Mouse (Mus musculus): Measurements from ENCODE around the gene Gm6899. TPM values are rescaled to one million over a fixed set of nuclear protein-coding genes. Genes with fewer than 3 reads are reported as not detected.
A peak's percentile ranks its signal among the peaks of the same experiment; 100 is the strongest.

The Gm6899 gene
- polyA plus RNA-seq (2014; fragmentation: Nextera tagmentation; extraction: Ambion mirVana): 0.36 TPM in 1 of 2 replicates, not detected in the other

DNA sequence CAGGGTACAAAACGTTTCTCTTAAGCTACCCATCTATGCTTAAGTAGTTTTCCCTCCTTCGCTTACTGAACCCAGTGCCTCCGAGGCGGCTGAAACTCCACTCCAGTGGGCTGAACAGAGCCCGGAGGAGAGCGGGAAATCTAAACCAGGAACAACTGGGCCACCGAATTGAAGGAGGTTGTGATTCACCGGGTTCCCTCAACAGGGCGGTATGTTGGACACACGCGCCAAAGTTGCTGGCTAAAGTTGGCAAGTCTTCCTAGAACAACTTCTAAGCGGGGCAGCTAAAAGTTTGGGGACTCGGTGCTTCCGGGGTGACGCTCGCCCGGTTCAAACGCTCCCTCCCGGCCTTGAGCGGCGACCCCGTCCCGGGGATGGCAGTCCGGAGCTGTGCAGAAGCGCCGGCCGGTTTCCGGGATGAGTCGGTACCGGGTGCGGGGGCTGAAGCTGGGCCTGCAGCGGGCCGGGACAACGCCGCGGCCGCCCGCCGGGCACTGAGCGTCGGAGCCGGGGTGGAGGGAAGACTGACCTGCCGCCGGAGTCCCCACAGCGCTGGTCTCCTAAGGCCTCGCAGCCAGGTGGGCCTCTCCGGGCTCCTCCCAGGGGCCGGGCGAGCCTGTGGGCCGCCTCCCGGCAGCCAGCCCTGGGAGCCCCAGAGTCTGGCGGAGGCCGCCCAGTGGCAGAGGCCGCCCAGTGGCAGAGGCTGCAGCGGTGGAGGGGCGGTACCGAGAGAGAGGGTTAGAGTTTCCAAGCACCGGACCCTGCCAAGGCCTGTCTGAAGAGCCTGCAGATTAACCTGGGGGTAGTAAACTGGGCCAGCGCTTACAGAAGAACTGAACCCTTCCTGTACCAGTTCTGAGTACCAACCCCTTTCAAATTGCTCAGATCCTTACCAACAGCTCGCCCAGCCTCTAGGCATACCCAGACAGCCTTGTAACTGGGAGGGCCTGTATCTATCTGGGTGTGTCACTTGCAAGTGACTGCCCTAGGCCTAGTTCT, at the start of gene Gm6899, which contains the start of gene Vrk2:
Gene Gm6899 (plus strand): TSS at position 181 of the 999 bp plus-strand sequence.
Gene Vrk2 (minus strand): TSS at position 939 of the 999 bp plus-strand sequence.
- Histone ChIP-seq H3K27ac (ENCODE audit: low read depth, low read length) (no peak within 1 kb of the TSS), H3K36me3 (ENCODE audit: control insufficient read depth, insufficient read depth, low read length) (no peaks in the 10 kb centered on the region), H3K9me3 (ENCODE audit: control insufficient read depth, low read length) (no peaks in the 10 kb centered on the region), H3K27me3 (ENCODE audit: control insufficient read depth, insufficient read depth, low read length) (no peaks in the 10 kb centered on the region), H3K9ac (ENCODE audit: low read depth, low read length) (peak within 1 kb of the TSS; percentile 76), H3K4me3 (ENCODE audit: low read depth, low read length) (peak within 1 kb of the TSS; percentile 69), H3K4me2 (replicated peaks; ENCODE audit: low read depth, low read length) (peak within 1 kb of the TSS; percentile 86), H3K4me1 (replicated peaks; ENCODE audit: control insufficient read depth, insufficient read depth, low read length) (no peaks in the 10 kb centered on the region)
- WGBS: under 1% methylated on average over 50 of the region's 60 CpGs
- peak; percentile 98 for ATAC-seq (ENCODE audit: low FRiP score)
- peak; percentile 83 for DNase-seq (ENCODE audit: low spot score)

DNA sequence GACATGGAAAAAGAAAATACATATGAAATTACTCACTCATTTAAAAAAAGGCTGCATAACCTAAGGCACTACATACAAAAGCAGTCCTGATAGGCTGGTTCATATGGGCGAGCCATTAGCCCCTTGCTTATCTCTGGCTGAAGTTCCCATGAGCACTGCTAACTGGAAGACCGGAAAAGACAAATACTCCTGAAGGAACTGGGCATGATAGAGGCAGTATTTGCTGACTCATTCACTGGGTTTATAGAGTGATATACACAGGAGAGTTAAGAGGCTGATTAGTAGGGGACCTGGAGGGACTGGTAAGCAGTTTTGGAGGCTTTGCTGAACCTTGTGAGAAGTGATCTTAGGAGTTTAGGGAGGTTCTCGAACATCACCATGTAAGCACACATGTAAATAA, 41.5 kb upstream of the Gm6899 start:
- DNase-seq (ENCODE audit: low spot score): no peak
- no peaks in the 10 kb centered on the region for H3K27me3 ChIP-seq (ENCODE audit: control insufficient read depth, insufficient read depth, low read length)
- no peak overlapping the region for H3K27ac ChIP-seq (ENCODE audit: low read depth, low read length)
- H3K4me1 ChIP-seq (replicated peaks; ENCODE audit: control insufficient read depth, insufficient read depth, low read length): no peaks in the 10 kb centered on the region
- H3K4me2 ChIP-seq (replicated peaks; ENCODE audit: low read depth, low read length): no peak overlapping the region
- H3K9ac ChIP-seq (ENCODE audit: low read depth, low read length): no peak overlapping the region
- ATAC-seq (ENCODE audit: low FRiP score): no peak
- H3K9me3 ChIP-seq (ENCODE audit: control insufficient read depth, low read length): no peaks in the 10 kb centered on the region
- 92% methylated on average over 3 of the region's 3 CpGs for WGBS
- H3K4me3 ChIP-seq (ENCODE audit: low read depth, low read length): no peak overlapping the region
- H3K36me3 ChIP-seq (ENCODE audit: control insufficient read depth, insufficient read depth, low read length): no peaks in the 10 kb centered on the region

DNA sequence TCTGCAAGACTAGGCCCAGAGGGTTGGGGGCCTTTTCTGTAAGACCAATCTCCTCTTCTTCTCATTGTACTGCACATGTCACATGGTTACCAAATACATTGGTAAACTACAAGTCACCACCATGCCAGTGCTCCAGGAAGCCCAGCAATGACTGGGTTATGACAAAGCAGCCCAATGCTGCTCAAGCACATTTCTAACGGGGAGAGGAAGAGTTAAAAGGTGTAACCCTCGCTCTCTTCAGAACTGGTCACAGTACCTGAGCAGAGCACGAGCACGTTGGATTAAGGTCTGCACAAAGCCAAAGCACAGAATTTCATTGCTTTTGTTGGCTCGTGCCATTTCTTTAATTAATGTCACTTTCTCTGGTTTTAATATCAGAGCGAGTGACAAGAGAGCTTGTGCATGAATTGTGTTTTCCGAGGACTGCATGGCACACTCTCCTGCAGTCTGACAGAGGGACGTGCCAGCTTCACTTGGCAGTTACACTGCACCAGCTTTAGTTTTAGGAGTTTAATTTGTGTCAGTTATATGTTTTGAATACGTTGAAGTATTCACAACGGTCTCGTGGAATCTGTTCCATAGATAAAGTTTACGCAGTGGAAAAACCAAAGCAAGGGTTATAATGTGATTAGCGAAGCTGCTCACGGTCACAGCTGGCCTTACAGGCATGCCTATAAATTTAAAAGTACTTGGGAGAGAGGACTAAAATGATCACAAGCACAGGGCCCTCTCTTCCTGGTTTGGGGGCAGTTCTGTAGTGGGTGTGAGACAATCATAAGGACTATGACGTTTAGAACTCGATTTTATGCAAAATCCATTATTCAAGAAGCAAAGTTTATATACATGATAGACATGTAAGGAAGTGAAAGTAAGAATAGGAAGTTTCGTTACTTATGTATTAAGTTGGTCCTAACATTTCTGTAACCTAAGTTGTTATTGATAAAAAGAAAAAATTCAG, 7.4 kb upstream of the Gm6899 start:
- H3K27ac ChIP-seq (ENCODE audit: low read depth, low read length): no peak overlapping the region
- DNase-seq (ENCODE audit: low spot score): no peak
- H3K4me1 ChIP-seq (replicated peaks; ENCODE audit: control insufficient read depth, insufficient read depth, low read length): no peaks in the 10 kb centered on the region
- H3K36me3 ChIP-seq (ENCODE audit: control insufficient read depth, insufficient read depth, low read length): no peaks in the 10 kb centered on the region
- no peak overlapping the region for H3K4me2 ChIP-seq (replicated peaks; ENCODE audit: low read depth, low read length)
- H3K9me3 ChIP-seq (ENCODE audit: control insufficient read depth, low read length): no peaks in the 10 kb centered on the region
- 90% methylated on average over 17 of the region's 17 CpGs for WGBS
- ATAC-seq (ENCODE audit: low FRiP score): no peak
- no peak overlapping the region for H3K4me3 ChIP-seq (ENCODE audit: low read depth, low read length)
- H3K9ac ChIP-seq (ENCODE audit: low read depth, low read length): no peak overlapping the region
- H3K27me3 ChIP-seq (ENCODE audit: control insufficient read depth, insufficient read depth, low read length): no peaks in the 10 kb centered on the region

DNA sequence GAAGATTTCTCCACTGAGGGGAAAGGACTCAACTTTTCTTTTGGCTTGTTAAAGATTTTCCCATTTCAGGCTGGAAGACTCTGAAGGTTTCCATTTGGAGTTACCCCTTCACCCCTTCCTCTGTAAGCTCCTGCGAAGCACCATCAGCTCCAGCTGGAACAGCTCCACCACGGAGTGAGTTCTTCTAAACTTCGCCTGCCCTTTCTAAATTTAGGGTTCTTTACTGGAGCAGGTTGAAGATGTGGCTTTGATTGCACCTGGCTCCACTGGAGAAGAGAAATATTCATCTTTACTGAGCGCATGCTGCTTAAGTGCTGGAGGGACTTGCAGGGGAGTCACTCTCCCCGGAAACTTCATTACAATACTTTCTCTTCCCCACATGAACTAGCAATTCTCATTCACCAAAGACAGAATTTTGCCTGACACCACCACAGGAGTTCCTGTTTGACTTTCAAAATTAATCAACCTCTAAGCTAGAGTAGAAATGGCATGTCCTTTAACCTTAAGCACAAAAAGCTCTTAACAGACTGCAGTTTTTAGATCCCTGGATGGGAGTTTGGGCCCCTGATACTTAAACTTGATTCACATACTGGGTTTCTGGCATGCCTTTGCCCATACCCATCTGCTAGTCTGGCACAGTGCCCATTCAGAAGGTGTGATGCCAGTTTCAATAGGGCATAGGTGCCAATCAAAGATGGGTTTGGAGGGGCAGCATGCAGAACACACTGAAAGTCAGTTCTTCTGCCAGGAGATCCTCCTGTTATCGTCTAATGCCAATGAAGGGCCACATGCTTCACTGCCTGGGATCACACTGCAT, 6.5 kb upstream of the Gm6899 start:
- H3K27me3 ChIP-seq (ENCODE audit: control insufficient read depth, insufficient read depth, low read length): no peaks in the 10 kb centered on the region
- H3K9me3 ChIP-seq (ENCODE audit: control insufficient read depth, low read length): no peaks in the 10 kb centered on the region
- no peak overlapping the region for H3K27ac ChIP-seq (ENCODE audit: low read depth, low read length)
- no peak overlapping the region for H3K9ac ChIP-seq (ENCODE audit: low read depth, low read length)
- WGBS: 82% methylated on average over 6 of the region's 6 CpGs
- no peaks in the 10 kb centered on the region for H3K36me3 ChIP-seq (ENCODE audit: control insufficient read depth, insufficient read depth, low read length)
- H3K4me1 ChIP-seq (replicated peaks; ENCODE audit: control insufficient read depth, insufficient read depth, low read length): no peaks in the 10 kb centered on the region
- no peak overlapping the region for H3K4me3 ChIP-seq (ENCODE audit: low read depth, low read length)
- ATAC-seq (ENCODE audit: low FRiP score): no peak
- no peak for DNase-seq (ENCODE audit: low spot score)
- no peak overlapping the region for H3K4me2 ChIP-seq (replicated peaks; ENCODE audit: low read depth, low read length)

DNA sequence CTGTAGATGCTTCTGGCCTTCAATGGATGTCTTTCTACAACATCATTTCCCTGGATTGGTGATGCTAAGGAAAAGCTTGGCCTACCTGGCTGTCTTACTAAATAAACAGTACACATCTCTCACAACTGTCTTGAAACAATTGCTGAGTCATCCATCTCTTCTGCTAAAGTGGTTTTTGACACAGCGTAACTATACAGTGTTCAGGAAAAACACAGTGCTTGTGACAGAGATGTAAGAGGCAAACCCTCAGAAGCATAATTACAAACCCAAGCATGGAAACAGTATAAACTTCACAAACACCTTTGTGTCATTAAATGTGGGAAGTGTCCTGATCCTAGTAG, 5.9 kb upstream of the Gm6899 start:
- H3K4me3 ChIP-seq (ENCODE audit: low read depth, low read length): no peak overlapping the region
- H3K27me3 ChIP-seq (ENCODE audit: control insufficient read depth, insufficient read depth, low read length): no peaks in the 10 kb centered on the region
- H3K9me3 ChIP-seq (ENCODE audit: control insufficient read depth, low read length): no peaks in the 10 kb centered on the region
- DNase-seq (ENCODE audit: low spot score) (no peak), ATAC-seq (ENCODE audit: low FRiP score) (no peak)
- no peak overlapping the region for H3K9ac ChIP-seq (ENCODE audit: low read depth, low read length)
- 97% methylated on average over 1 of the region's 1 CpGs for WGBS
- no peaks in the 10 kb centered on the region for H3K4me1 ChIP-seq (replicated peaks; ENCODE audit: control insufficient read depth, insufficient read depth, low read length)
- no peak overlapping the region for H3K4me2 ChIP-seq (replicated peaks; ENCODE audit: low read depth, low read length)
- no peaks in the 10 kb centered on the region for H3K36me3 ChIP-seq (ENCODE audit: control insufficient read depth, insufficient read depth, low read length)
- no peak overlapping the region for H3K27ac ChIP-seq (ENCODE audit: low read depth, low read length)

DNA sequence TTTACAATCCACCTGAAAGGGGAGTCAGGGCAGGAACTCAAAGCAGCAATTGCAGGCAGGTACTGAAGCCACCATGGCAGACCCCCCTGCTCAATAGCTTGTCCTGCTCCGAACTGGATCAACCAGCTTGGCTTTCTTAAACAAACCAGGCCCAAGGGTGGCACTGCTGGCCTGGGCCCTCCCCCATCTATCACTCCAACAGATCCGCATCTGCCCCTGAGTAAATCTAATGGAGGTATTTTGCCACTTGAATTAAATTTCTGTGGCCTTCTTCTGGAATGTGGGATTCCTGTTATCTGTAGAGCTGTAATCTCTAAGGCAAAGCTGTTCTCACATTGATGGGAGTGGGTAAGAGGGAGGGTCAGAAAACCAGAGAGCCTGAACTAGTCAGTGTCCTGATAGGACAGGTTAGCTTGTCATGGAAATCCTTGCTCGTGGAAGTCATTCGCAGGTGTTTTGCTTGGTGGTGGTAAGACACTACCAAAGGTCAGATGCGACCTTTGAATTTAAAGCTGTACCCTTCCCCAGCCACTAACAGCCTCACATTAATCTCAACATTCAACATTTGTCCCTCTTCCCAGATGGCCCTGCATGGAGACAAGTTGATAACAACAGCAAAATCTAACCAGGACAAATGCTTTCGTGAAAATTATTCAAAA, 517 bp upstream of the Gm6899 start:
- peak overlapping the region; percentile 86 for H3K4me2 ChIP-seq (replicated peaks; ENCODE audit: low read depth, low read length)
- H3K36me3 ChIP-seq (ENCODE audit: control insufficient read depth, insufficient read depth, low read length): no peaks in the 10 kb centered on the region
- H3K4me1 ChIP-seq (replicated peaks; ENCODE audit: control insufficient read depth, insufficient read depth, low read length): no peaks in the 10 kb centered on the region
- ATAC-seq (ENCODE audit: low FRiP score): 0 out of 2 replicates have a peak, but pooled peaks have one; percentile 10
- peak; percentile 40 for DNase-seq (ENCODE audit: low spot score)
- WGBS: 22% methylated on average over 6 of the region's 6 CpGs
- no peaks in the 10 kb centered on the region for H3K9me3 ChIP-seq (ENCODE audit: control insufficient read depth, low read length)
- peak overlapping the region; percentile 69 for H3K4me3 ChIP-seq (ENCODE audit: low read depth, low read length)
- H3K27me3 ChIP-seq (ENCODE audit: control insufficient read depth, insufficient read depth, low read length): no peaks in the 10 kb centered on the region
- no peak overlapping the region for H3K27ac ChIP-seq (ENCODE audit: low read depth, low read length)
- H3K9ac ChIP-seq (ENCODE audit: low read depth, low read length): peak overlapping the region; percentile 76

DNA sequence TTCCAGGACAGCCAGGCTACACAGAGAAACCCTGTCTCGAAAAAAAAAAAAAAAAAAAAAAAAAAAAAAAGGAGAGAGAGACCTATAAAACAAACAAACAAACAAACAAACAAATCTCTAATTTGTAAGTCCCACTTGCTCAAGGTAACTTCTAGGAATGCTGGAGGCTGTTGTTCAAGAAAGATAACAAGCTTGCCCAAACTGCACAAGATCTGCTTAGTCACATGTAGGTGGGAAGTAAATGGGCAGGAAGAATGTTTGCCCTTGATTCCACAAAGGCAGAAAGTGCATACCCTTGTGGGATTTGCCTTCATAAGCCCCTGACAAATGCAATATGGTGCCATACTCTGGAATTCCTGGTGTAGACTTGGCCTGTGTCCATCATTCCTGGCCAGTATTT, 1.4 kb downstream of the Gm6899 start:
- WGBS: 80% methylated on average over 1 of the region's 1 CpGs

More for the DNA sequence above, 1.4 kb downstream of the Gm6899 start:
- Histone ChIP-seq H3K4me1 (replicated peaks; ENCODE audit: control insufficient read depth, insufficient read depth, low read length) (no peaks in the 10 kb centered on the region), H3K9me3 (ENCODE audit: control insufficient read depth, low read length) (no peaks in the 10 kb centered on the region), H3K27me3 (ENCODE audit: control insufficient read depth, insufficient read depth, low read length) (no peaks in the 10 kb centered on the region), H3K36me3 (ENCODE audit: control insufficient read depth, insufficient read depth, low read length) (no peaks in the 10 kb centered on the region), H3K4me3 (ENCODE audit: low read depth, low read length) (no peak overlapping the region), H3K27ac (ENCODE audit: low read depth, low read length) (no peak overlapping the region), H3K9ac (ENCODE audit: low read depth, low read length) (no peak overlapping the region), H3K4me2 (replicated peaks; ENCODE audit: low read depth, low read length) (no peak overlapping the region)
- DNase-seq (ENCODE audit: low spot score): no peak
- no peak for ATAC-seq (ENCODE audit: low FRiP score)

All from hindbrain, embryonic 11.5 days (tissue).